Mouse (Mus musculus) mouse trophoblast stem cell (cell line): ENCODE results near the gene Dcaf1.

Source experiments
- in situ Hi-C, 2 experiments: fragments of 300-500 bp; cut with MseI, MboI; formaldehyde crosslinking; loops; 2 replicates in 1 of 2; 3 replicates in 1 of 2; pipeline ENCODE4 v1.15.1; 2025

Dcaf1 gene

DNA sequence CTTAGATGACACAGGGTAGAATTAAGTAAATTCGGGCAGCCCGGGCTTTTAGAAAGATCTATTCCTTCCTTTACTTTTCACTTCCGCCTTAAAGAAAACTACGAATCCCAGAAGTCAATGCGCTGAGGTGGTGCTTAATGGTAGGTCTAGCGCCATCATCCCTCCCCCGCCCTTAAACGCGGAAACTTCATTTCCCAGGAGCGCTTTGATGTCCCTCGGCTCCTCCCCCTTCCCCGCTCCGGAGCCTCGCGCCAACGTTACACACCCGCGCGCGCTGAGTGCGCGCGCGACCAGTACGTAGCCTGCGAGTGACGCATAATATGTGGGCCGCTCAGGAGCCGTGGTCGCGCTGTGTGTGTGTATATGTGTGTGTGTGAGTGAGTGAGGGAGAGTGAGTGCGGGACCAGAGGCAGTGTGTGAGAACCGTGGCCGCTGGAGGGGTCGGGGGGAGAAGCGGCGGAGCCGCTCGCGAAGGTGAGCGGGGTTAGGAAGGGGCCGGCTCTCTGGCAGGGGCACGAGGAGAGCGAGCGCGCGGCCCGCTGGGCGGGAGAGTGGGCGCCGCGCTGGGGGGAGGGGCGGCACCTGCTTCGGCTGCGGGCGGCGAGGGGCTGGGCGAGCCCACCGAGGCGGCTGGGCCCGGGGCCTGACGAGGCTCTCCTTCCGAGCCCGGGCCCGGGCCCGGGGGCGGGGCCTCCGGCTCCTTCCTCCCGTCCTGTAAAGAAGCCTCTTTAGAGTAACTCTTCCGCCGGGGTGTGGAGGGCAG, at the start of gene Dcaf1:
TSS of gene Dcaf1 (plus strand) at position 257 of the 763 bp plus-strand sequence.
- in situ Hi-C loops = no loop called here

DNA sequence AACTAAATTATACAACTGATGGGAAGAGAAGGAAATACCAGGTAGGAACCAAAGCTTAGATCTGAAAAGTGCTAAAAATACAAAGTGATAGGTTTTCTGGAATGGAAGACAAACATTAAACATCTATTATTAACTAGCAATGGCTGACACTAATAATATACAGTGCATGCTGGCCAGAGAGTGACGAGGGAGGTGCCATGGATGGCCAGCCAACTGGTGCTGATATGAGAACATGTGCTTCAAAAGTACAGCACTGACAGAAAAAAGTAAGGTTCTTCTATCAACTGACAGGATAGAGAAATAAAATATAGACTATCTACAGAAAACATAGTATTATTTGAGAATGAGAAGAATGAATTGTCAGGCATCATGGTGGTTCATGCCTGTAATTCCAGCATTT, 45.6 kb upstream of the Dcaf1 start:
- in situ Hi-C loops = no loop called here

DNA sequence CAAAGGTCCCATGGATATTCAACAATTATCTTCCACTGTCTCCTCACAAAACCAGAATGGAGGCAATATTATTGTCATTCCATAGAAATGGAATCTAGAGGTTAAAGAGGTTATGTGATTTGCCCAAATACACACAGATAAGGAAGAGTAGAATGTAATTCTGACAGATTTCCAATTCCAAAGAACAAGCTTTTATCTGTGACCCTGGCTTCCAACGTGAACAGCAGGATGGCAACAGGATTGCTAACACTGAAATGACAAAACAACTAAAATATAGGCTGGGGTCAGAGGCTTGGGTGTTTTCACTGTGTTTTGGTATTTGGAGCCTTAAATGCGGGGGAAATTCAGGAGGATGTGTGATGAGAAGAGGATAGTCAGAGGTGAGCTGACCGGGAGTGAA, 44.3 kb upstream of the Dcaf1 start:
- in situ Hi-C loops = no loop called here

DNA sequence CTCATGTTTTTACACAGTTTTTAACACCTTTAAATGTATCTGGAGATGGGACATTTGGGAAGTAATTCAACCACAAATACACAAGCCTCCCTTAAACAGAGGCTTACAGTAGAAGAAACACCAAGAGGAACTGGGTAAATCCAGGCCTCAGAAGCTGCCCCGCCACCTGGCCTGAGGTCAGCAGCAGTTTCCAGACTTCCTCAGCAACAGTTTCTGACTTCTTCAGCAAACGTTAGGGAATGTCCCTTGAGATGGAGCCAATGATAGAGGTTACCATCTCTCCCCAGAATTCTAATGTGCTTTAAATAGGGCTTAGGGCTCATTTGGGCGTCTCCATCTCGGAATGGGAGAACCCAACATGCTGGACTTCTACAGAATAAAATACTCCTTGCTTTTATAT, 43.4 kb upstream of the Dcaf1 start:
- in situ Hi-C loops = no loop called here

DNA sequence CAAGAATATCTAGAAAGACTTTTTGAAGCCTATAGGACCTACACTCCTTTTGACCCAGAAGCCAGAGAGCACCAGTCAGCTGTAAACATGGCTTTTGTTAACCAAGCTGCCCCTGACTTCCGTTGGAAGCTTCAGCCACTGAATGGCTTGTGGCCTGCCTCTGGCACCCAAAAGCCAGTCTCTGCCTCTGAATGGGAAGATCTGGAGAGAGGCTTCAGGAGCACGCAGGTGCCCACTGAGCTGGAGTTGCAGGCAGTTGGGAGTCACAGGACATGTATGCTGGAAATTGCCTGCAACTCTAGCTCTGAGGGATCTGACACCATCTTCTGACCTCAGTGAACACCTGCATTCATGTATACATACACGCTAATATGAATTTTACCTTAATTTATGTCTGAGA, 41.6 kb upstream of the Dcaf1 start:
- in situ Hi-C loops = no loop called here

DNA sequence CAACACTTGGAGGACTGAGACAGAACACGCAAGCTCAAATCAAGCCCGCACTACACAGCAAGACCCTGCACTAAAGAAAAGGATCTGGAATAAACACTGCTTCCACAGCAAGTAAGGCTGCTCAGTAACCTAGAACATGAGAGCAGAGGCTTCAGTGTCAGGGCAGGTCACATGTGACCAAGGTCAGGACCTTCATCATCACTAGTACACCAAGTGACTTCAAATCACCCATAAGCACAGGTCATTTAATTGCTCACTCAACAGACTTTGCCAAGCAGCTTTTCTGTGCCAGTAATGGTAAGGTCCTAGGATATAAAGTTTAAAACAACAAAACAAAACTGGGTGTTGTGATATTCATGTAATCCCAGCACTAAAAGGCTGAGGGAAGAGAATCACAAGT, 38.1 kb upstream of the Dcaf1 start:
- in situ Hi-C loops = no loop called here

DNA sequence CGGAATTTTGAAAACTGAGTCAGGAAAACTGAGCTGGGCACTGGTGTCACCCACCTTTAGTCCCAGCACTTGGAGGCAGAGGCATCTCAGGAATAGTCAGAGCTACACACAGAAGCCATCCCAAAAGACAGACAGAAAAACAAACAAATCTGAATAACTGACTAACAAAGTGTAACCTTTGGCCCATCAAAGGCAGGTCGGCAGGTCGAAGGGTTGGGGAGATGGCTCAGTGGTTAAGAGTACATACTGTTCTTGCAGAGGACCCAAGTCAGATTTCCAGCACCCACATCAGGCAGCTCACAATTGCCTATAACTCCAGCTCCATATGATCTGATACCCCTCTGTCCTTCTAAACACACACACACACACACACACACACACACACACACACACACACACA, 36.5 kb upstream of the Dcaf1 start:
- in situ Hi-C loops = no loop called here

DNA sequence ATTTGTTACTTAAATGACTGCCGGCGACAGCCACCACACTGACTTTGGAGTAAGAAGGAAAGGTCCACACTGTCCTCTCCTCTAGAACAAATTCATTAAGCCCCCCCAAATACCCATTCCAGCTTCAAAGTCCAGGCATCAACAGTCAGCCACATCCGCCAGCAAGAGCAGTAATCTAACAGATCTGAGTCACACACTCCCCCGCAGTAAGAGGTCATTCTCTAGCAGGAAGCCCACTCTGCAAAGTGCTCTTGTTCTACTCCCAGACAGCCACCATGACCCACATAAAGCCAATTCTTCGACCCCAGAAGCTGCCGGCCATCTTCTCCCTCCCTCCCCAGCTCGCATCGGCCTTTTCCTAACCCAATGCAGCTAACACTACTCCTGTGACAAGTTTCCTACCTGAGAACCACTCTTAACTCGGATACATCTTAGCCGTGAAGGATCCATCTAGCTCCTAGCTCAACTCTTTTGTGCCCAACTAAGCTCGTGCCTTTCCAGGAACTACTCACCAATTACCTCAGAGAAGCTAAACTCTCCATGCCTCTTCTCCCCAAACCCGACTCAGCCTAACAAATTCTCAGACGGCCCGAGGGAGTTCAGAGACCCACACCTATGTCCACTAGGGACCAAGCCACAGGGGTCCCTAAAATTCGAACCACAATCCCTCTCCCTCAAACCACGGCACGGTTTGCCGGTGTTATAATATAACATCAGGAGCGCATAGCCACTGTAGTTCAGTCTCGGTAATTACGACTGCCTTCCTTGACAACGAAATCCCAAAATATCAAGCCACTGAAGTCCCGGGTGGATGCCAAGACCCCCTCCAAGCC, 33.5 kb upstream of the Dcaf1 start:
- in situ Hi-C loops = no loop called here

DNA sequence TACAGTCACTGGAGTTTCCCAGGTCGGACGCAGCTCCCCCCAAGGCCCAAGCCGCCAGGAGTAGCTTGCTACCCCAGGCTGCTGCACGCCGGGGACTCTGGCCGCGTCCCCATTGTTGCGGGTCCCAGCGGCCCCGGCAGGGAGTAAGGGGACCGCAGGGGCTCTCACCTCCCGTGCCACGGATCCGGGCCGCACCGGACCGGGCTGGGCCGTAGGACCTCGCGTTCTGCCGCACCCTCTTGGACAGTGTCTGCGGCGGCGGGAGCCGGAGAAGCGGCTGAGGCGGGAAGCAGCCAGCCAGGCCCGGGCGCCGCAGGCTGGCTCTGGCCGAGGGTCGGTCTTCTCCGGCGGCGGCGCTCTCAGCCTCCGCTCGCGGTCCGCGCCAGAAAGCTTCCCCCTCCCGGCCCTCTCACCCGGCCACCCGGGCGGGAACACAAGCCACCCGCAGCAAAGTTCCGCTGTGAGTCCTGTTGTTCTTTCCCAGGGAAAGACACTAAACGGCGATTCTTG, 32.8 kb upstream of the Dcaf1 start, which contains the start of gene Rad54l2:
TSS of gene Rad54l2 (minus strand) at position 383 of the 510 bp plus-strand sequence.
- in situ Hi-C loops = no loop called here

DNA sequence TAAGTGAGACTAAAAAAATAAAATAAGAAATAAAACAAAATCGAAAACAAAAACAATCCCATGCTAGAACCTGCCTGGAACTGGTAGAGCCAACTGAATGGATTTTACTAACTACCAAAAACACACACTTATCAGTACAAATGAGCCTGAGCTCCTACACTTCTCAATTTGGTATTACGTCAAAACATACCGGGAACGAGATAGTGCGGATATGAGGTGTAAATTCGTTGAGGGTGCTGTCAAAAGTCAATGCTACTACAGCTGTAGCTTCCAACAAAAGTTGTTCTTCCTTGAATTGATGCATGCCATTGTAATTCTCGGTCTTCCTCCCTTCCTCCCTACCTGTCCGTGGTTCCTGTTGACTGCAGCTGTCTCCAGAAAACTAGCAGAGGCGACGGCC, 32.3 kb upstream of the Dcaf1 start:
- in situ Hi-C loops = no loop called here

DNA sequence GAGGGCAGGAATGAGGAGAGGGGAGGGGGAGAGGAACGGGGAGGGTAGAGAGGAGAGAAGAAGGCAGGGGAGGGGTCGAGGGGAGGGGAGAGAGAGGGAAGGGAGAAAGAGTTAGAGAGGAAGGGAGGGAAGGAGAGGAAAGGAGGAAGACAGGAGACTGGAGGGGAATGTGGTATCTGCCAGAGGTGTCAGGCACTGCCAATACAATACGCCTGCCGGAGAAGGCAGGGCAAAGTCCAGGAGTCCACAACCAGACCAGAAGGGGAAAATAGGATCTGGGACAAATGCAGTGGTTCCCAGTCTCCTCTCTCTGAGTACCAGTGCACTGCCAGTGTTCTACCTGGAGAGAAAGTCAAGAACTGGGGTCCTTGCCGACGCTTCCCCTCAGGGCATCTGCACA, 30.8 kb upstream of the Dcaf1 start:
- in situ Hi-C loops = no loop called here

DNA sequence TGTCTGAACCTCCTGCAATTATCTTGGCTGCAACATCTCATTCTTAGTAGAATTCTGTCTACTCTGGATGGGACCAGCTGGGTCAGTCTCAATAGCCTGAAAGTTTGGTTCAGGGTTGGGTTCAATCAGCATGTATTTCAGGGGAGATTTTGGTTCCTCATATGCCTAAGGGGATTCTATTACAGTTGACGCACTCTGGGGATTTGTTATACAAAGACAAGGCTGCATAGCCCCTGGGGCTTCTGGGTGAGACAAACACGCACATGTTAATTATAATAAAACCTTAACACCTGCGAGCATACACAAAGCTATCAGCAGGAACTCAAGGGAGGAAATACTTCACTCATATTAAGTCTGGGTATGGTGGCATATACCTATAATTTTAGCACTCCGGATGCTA, 15.2 kb upstream of the Dcaf1 start:
- in situ Hi-C loops = no loop called here

DNA sequence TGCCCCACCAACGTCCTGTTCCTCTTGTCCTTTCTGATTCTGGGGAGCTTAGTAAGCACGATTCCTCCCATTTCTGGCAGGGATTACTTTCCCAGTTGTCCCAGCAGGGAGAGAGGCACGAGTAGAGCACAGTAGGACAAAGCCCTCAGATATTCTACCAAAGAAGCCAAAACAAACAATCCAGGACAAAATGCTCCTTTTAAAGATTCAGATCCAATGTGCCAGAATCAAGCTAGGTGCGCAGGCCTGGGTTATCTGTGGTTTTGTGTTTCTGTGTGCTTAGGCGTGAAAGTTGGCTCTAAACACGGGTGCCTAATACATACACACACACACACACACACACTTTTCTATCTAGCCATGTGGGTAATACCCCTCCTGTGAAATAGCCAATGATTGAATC, 3.5 kb upstream of the Dcaf1 start:
- in situ Hi-C loops = no loop called here

DNA sequence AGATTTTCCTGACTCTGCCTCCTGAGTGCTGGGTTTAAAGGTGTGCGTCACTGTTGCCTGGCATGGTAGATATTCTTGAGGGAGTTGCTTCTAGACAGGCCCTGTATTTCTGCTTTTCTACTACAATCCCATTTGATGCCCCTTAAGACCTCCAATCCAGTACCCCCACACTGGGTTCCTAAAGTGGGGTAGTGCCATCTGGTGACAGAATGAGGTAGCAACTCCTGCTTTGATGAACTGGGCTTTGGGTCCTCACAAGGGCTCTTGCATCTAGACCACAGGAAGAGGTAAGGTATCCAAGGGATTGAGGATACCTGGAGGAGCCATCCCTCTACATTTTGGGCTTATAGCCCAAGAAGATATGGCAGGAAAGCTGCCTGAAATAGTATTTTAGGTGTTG, 2.5 kb upstream of the Dcaf1 start:
- in situ Hi-C loops = no loop called here

DNA sequence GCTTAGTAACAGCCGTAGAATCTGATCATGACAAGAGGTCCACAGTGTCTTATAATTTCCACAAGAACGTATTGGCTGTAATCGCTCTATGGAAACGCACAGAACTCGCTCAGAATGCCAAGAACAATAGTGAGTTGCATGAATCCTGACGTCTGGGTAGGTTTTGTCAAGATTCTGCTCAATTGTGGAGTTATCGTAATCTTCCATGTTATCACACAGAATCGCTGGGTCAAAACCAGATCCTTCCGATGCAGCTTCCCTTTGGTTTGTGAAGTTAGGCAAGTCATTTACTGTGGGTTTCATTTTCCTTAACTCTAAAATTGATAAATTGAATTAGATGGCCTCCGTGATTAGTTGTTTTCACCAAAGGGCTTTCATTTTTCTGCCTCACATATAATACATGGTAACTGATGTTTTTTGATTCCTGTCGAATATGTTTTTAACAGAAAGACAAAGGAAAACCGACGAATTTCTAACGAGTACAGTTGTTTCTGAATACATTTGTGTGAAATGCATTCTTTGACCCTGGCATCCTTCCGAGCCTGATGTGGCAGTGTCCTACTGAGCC, 540 bp upstream of the Dcaf1 start:
- in situ Hi-C loops = no loop called here

DNA sequence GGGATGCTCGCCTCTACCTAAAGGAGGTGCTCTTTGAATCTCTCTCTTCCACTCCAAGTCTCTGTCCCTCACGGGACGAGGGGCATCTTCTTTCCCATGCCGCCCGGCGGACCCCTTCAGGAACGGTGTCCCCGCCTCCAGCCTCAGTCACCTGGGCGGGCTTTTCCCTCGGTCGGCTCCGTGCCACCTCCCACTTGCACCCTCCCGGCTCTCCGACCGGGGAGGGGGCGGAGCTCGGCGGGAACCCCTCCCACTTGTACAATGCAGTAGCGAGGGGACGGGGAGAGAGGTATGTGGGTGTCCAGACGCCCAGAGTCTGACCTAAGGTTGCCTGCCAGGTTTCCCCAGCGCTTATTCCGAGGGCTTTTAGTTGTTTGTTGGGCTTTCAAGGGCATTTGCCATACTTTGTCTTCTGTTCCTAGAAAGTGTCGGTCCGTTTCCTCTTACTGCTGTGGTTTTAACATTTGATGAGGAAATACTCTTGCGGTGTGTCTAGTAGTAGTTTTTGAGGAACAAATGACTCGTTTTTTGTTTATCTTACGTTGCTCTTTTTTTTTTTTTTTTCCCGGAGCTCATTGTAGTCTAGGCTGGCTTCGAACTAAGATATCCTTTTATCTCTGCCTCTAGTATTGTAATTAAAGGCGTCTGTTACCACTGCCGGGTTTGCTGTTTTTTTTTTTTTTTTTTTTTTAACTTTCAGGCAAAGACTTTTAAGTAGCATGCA, 869 bp downstream of the Dcaf1 start:
- in situ Hi-C loops = no loop called here

DNA sequence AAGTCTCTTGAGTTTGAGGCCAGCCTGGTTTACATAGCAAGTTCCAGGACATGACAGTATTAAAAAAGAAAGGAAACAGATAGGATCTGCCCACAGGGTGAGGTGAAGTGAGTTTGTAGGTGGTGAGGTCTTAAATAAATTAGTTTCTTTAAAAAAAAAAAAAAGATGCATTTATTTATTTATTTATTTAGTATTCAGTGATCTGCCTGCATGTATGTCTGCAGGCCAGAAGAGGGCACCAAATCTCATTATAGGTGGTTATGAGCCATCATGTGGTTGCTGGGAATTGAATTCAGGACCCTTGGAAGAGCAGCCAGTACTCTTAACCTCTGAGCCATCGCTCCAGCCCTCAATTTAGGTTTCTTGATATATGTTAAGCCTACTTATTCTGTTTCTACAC, 18.9 kb downstream of the Dcaf1 start:
- in situ Hi-C loops = no loop called here

DNA sequence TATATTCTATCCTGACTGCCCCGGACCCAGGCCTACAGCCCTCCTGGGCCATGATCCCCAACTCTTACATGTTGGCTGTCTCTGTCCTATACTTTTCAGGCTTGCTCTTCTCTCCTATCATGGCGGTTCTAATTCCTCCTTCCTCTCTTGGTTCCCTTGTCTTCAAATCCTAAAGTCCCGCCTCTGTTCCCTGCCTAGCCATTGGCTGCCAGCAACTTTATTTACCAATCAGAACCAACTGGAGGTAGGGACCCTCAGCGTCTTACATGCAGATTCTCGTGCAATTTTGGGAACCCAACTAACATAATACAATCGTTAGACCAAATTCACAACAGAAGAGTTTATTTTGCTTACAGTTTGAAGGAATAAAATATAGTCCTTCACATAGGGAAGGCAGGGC, 21.1 kb downstream of the Dcaf1 start:
- in situ Hi-C loops = no loop called here

DNA sequence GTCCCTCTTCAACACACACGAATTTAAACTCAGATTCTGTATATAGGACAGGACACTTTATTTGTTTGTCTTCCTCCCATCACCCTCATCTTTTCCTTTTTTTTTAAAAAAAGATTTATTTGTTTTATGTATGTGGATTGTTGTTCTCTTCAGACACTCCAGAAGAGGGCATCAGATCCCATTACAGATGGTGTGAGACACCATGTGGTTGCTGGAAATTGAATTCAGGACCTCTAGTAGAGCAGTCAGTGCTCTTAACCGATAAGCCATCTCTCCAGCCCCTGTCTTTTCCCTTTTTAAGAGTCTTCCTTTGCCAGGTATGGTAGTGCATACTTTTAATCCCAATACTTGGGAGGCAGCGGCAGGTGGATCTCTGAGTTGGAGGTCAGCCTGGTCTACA, 35.0 kb downstream of the Dcaf1 start:
- in situ Hi-C loops = no loop called here

DNA sequence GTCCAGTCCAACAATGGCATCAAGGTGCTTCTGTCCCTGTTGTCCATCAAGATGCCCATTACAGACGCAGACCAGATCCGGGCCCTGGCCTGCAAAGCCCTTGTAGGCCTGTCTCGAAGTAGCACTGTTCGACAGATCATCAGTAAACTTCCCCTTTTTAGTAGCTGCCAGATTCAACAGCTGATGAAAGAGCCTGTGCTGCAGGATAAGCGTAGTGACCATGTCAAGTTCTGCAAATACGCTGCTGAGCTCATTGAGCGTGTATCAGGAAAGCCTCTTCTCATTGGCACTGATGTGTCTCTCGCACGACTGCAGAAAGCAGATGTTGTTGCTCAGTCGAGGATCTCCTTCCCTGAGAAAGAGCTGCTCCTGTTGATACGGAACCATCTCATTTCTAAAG, 36.4 kb downstream of the Dcaf1 start:
- in situ Hi-C loops = no loop called here

DNA sequence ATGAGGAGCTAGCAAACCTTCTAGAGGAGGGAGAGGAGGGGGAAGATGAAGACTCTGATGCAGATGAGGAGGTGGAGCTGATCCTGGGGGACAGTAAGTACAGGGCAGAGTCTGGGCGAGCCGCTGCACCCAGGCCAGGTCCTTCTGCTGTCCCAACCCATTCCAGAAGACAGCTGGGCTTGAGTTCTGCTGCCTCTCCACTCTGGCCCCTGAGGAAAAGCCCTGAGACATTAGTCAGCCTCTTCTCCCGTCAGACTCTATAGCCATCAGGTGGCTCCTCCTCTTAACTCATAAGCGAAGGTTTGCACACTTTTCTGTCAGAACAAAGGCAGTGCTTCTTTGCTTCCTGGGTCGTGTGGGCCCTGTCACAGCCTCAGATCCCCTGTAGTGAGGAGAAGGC, 52.5 kb downstream of the Dcaf1 start:
- in situ Hi-C loops = no loop called here

DNA sequence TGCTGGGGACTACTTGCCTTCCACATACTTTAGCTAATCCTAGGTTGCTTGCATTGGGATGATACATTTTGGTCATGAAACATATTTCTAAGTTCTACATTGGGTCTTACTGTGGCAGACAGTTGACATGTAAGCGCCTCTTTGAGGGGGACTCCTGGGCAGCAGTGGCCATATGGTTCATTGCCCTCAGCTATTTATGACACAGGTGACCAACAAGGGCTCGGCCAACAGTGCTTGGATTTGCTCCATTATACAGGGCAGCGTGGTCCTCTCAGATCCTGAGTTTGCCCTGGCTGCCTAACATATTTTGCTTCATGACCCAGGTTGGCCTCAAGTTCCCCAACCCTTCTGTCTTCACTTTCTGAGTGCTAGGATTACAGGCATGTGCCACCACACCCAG, 55.0 kb downstream of the Dcaf1 start:
- in situ Hi-C loops = no loop called here
